Mouse (Mus musculus) testis, adult 2 months (tissue): Measurements from ENCODE around the gene Gm20403.

Experiments used
- CTCF ChIP-seq: fragments of 200-500 bp; IDR thresholded peaks from 2 replicates; pipeline ENCODE4 v1.5.1; 2012; ENCODE audit warnings: low read depth, mild to moderate bottlenecking, inconsistent platforms, low read length, moderate library complexity; ENCODE audit not compliant: control insufficient read depth, insufficient read depth, insufficient replicate concordance
- POLR2A ChIP-seq: fragments of 200-500 bp; IDR thresholded peaks from 2 replicates; pipeline ENCODE4 v1.6.1; 2012; ENCODE audit warnings: low read depth, mild to moderate bottlenecking, inconsistent platforms, low read length, moderate library complexity; ENCODE audit not compliant: control insufficient read depth

- TF ChIP-seq POLR2A = no peak
- TF ChIP-seq CTCF = no peak
Observed at GRCm38 (mm10) chr12:54965532-54966160, 20.7 kb downstream of the Gm20403 start.
